In genomic region chr11:116296191-116296734, GRCm38 (mm10) we compare ENCODE assay signal across 17 mouse cellular contexts. TPM values are rescaled to one million over a fixed set of nuclear protein-coding genes. Genes with fewer than 3 reads are reported as not detected.
DNase-seq lines count a peak whose midpoint lies in the region; TF ChIP-seq lines count a peak whose summit lies in the region.
"Had no signal": no experiment of that assay in that cellular context is flagged by ENCODE, and none has a peak within 500 bp of the region (broad histone marks: within the 10 kb centered on the region; RNA-seq: fewer than 3 reads in every experiment).

No protein-coding gene starts in this region.

- no peak overlapping the region for H3K27ac ChIP-seq in embryonic facial prominence, embryonic 10.5 days (replicated peaks)
- peak overlapping the region; percentile 7 for H3K27ac ChIP-seq in testis, adult 2 months (ENCODE audit: control insufficient read depth, insufficient read depth, low read depth, low read length)
- H3K27ac ChIP-seq in layer of hippocampus, adult 2 months = no peak overlapping the region
- H3K27ac ChIP-seq: embryonic facial prominence, embryonic 13.5 days; heart, adult 2 months; hindbrain, embryonic 10.5 days; hindbrain, embryonic 14.5 days had no signal

- no peak for TF ChIP-seq POLR2A in testis, adult 2 months (IDR thresholded peaks at IDR 0.05; ENCODE audit: control insufficient read depth, low read depth, low read length)

- 0 out of 2 replicates have a peak overlapping the region, but pooled peaks have one; percentile 2 for H3K4me3 ChIP-seq in embryonic facial prominence, embryonic 10.5 days
- no peak overlapping the region for H3K4me3 ChIP-seq in testis, adult 2 months (ENCODE audit: control insufficient read depth, low read depth, low read length)
- H3K4me3 ChIP-seq in layer of hippocampus, adult 2 months = no peak overlapping the region
- H3K4me3 ChIP-seq: embryonic facial prominence, embryonic 13.5 days; heart, adult 2 months; hindbrain, embryonic 10.5 days had no signal

- H3K4me1 ChIP-seq in embryonic facial prominence, embryonic 10.5 days = no peaks in the 10 kb centered on the region; the same call in 1 of the 2 replicates
- no peaks in the 10 kb centered on the region; the same call in 1 of the 2 replicates for H3K4me1 ChIP-seq in testis, adult 2 months (ENCODE audit: control insufficient read depth, insufficient read depth, low read length)
- H3K4me1 ChIP-seq: embryonic facial prominence, embryonic 13.5 days had no signal

- no peaks in the 10 kb centered on the region for H3K9me3 ChIP-seq in embryonic facial prominence, embryonic 10.5 days
- H3K9me3 ChIP-seq: embryonic facial prominence, embryonic 13.5 days; hindbrain, embryonic 10.5 days had no signal

- WGBS in embryonic facial prominence, embryonic 10.5 days = 87% methylated on average over 8 of the region's 8 CpGs

- TF ChIP-seq CTCF in testis, adult 2 months (IDR thresholded peaks at IDR 0.05; ENCODE audit: control insufficient read depth, insufficient read depth, insufficient replicate concordance, low read depth, low read length) = no peak
- no peak for TF ChIP-seq CTCF in layer of hippocampus, adult 2 months (conservative IDR thresholded peaks at IDR 0.05)

- H3K36me3 ChIP-seq in embryonic facial prominence, embryonic 10.5 days (replicated peaks) = peaks cover 97% of the 10 kb centered on the region
- H3K36me3 ChIP-seq in testis, adult 2 months (ENCODE audit: control insufficient read depth, insufficient read depth, low read length) = peaks cover 2% of the 10 kb centered on the region

- no peaks in the 10 kb centered on the region for H3K27me3 ChIP-seq in embryonic facial prominence, embryonic 10.5 days (replicated peaks; ENCODE audit: low read depth, poor library complexity, severe bottlenecking)
- no peaks in the 10 kb centered on the region for H3K27me3 ChIP-seq in testis, adult 2 months (ENCODE audit: control insufficient read depth, insufficient read depth, low read length)
- H3K27me3 ChIP-seq: embryonic facial prominence, embryonic 13.5 days had no signal

- peak; percentile 45 for DNase-seq in gastrocnemius, adult 18-20 months (ENCODE audit: low spot score)
- DNase-seq in gastrocnemius, postnatal 36 days = no peak
- DNase-seq in brain, adult 2 months (ENCODE audit: low read depth, low spot score) = peak; percentile 44
- DNase-seq in embryonic facial prominence, embryonic 10.5 days (ENCODE audit: low spot score) = no peak
- DNase-seq in layer of hippocampus, adult 2 months (ENCODE audit: low spot score in 2 of 2) = no peak
- DNase-seq in adrenal gland, postnatal 25 days = no peak
- DNase-seq: adrenal gland, adult 8-10 months; cerebellum, adult 18-20 months; heart, adult 2 months; kidney, adult 8-10 months had no signal

- intact Hi-C loops in gastrocnemius, postnatal 36 days (cut with DNase I) = no loop called here

RNA-seq across cellular contexts. Expression of gene Exoc7, which starts 10.8 kb away (rescaled TPM):
- total RNA-seq in gastrocnemius, adult 18-20 months (2021) = 10 to 100 TPM; 69.0 to 86.7 TPM
- total RNA-seq in gastrocnemius, postnatal 36 days (2021) = 10 to 100 TPM; 85.9 to 94.8 TPM
- polyA plus RNA-seq in embryonic facial prominence, embryonic 10.5 days (2016; fragmentation: Nextera tagmentation; extraction: Ambion mirVana) = 55.4 and 59.7 TPM in 2 replicates
- polyA plus RNA-seq in testis, adult 2 months (2012; rRNA removed) = 40.3 and 45.3 TPM in 2 replicates
- total RNA-seq in layer of hippocampus, adult 2 months (2021) = 10 to 100 TPM; 83.2 to 94.8 TPM
- 53.6 and 77.1 TPM in 2 replicates for total RNA-seq in adrenal gland, postnatal 25 days (2021)

RNA-seq across cellular contexts. Expression of gene Galr2, which starts 15.5 kb away (rescaled TPM):
- total RNA-seq in gastrocnemius, adult 18-20 months (2021) = under 1 TPM in 1 of 2 experiments, not detected in 1; 0.19 TPM
- total RNA-seq in gastrocnemius, postnatal 36 days (2021) = under 1 TPM; 0.12 to 0.31 TPM
- 0.25 and 0.39 TPM in 2 replicates for polyA plus RNA-seq in embryonic facial prominence, embryonic 10.5 days (2016; fragmentation: Nextera tagmentation; extraction: Ambion mirVana)
- polyA plus RNA-seq in testis, adult 2 months (2012; rRNA removed) = 0.59 and 0.78 TPM in 2 replicates
- total RNA-seq in layer of hippocampus, adult 2 months (2021) = not detected
- total RNA-seq in adrenal gland, postnatal 25 days (2021) = not detected in 2 replicates
- total RNA-seq: heart, adult 2 months; heart, postnatal 25 days had no signal
- polyA plus RNA-seq: cortical plate, adult 2 months; inflammation-experienced regulatory T-cells, adult 6 months had no signal

RNA-seq across cellular contexts. Expression of gene Srp68, which starts 22.2 kb away (rescaled TPM):
- total RNA-seq in gastrocnemius, adult 18-20 months (2021) = 10 to 100 TPM; 82.5 to 88.8 TPM
- 10 to 100 TPM; 72.1 to 83.1 TPM for total RNA-seq in gastrocnemius, postnatal 36 days (2021)
- 104 TPM in 2 replicates for polyA plus RNA-seq in embryonic facial prominence, embryonic 10.5 days (2016; fragmentation: Nextera tagmentation; extraction: Ambion mirVana)
- 49.3 and 49.9 TPM in 2 replicates for polyA plus RNA-seq in testis, adult 2 months (2012; rRNA removed)
- 10 to 100 TPM; 63.7 to 64.1 TPM for total RNA-seq in layer of hippocampus, adult 2 months (2021)
- total RNA-seq in adrenal gland, postnatal 25 days (2021) = 68.1 and 70.9 TPM in 2 replicates

RNA-seq across cellular contexts. Expression of gene Foxj1, which starts 38.9 kb away (rescaled TPM):
- under 1 TPM in 1 of 2 experiments, not detected in 1; 0.14 TPM for total RNA-seq in gastrocnemius, adult 18-20 months (2021)
- total RNA-seq in gastrocnemius, postnatal 36 days (2021) = not detected
- polyA plus RNA-seq in embryonic facial prominence, embryonic 10.5 days (2016; fragmentation: Nextera tagmentation; extraction: Ambion mirVana) = 2.3 and 3.3 TPM in 2 replicates
- 75.5 and 97.6 TPM in 2 replicates for polyA plus RNA-seq in testis, adult 2 months (2012; rRNA removed)
- total RNA-seq in layer of hippocampus, adult 2 months (2021) = 1 to 10 TPM; 4.3 to 5.9 TPM
- total RNA-seq in adrenal gland, postnatal 25 days (2021) = 0.15 TPM in 1 of 2 replicates, not detected in the other
- total RNA-seq: heart, adult 2 months; heart, postnatal 25 days had no signal
- polyA plus RNA-seq: inflammation-experienced regulatory T-cells, adult 6 months had no signal

RNA-seq across cellular contexts. Expression of gene Evpl, which starts 58.4 kb away (rescaled TPM):
- under 1 TPM; 0.02 to 0.07 TPM for total RNA-seq in gastrocnemius, adult 18-20 months (2021)
- total RNA-seq in gastrocnemius, postnatal 36 days (2021) = under 1 TPM; 0.05 to 0.07 TPM
- 1.0 and 1.3 TPM in 2 replicates for polyA plus RNA-seq in embryonic facial prominence, embryonic 10.5 days (2016; fragmentation: Nextera tagmentation; extraction: Ambion mirVana)
- polyA plus RNA-seq in testis, adult 2 months (2012; rRNA removed) = 1.1 and 1.2 TPM in 2 replicates
- under 1 TPM; 0.67 to 0.93 TPM for total RNA-seq in layer of hippocampus, adult 2 months (2021)
- total RNA-seq in adrenal gland, postnatal 25 days (2021) = 1.00 and 1.5 TPM in 2 replicates
- polyA plus RNA-seq: inflammation-experienced regulatory T-cells, adult 6 months had no signal

Comparison
In these comparisons a context has a peak if more than half of its experiments do, and no peak if none do; other contexts are left out.
1. DNase-seq: peak in gastrocnemius, adult 18-20 months (single experiment) and brain, adult 2 months (single experiment); none in gastrocnemius, postnatal 36 days (0 of 2), embryonic facial prominence, embryonic 10.5 days (single experiment), layer of hippocampus, adult 2 months (0 of 2) and adrenal gland, postnatal 25 days (single experiment).